Mouse (Mus musculus): ENCODE data around the gene Scin.

- TF ChIP-seq EP300 (IDR thresholded peaks at IDR 0.05; ENCODE audit: insufficient read depth, low read depth, low read length): no peak
- no peak for TF ChIP-seq CTCF (IDR thresholded peaks at IDR 0.05; ENCODE audit: low read depth, low read length)
- TF ChIP-seq POLR2A (IDR thresholded peaks at IDR 0.05; ENCODE audit: insufficient read depth, low read length): no peak
Observed at GRCm38 (mm10) chr12:40147319-40147718, 13.3 kb upstream of the Scin start.

Measured in ES-Bruce4 (cell line).